Mouse (Mus musculus) limb, embryonic 14.5 days (tissue): Measurements from ENCODE around the gene Slc18a2. TPM values are rescaled to one million over a fixed set of nuclear protein-coding genes. Genes with fewer than 3 reads are reported as not detected.

ENCODE experiments used
- ATAC-seq: fragments of 200-750 bp; cut with Nextera tagmentation; 2 replicates; pipeline ENCODE4 v1.8.0; 2017; ENCODE audit warnings: low read depth, moderate number of reproducible peaks, moderate TSS enrichment; ENCODE audit not compliant: low FRiP score
- DNase-seq: peaks from one replicate; pipeline ENCODE4 v3.0.0-alpha.2; 2015; ENCODE audit warnings: low spot score
- H3K27ac ChIP-seq: fragments of 300-500 bp; sonication (generic); replicated peaks from 2 replicates; pipeline ENCODE4 v1.5.1; 2014; ENCODE audit warnings: low read depth, mild to moderate bottlenecking, low read length, moderate library complexity, mixed read lengths
- H3K27me3 ChIP-seq: fragments of 300-500 bp; sonication (generic); 2 replicates; pipeline ENCODE4 v1.6.1; 2014; ENCODE audit warnings: low read length, mixed read lengths; ENCODE audit not compliant: control insufficient read depth, insufficient read depth
- H3K36me3 ChIP-seq: fragments of 300-500 bp; sonication (generic); 2 replicates; pipeline ENCODE4 v1.6.1; 2014; ENCODE audit warnings: mild to moderate bottlenecking, low read length, moderate library complexity, mixed read lengths; ENCODE audit not compliant: control insufficient read depth, insufficient read depth
- H3K4me1 ChIP-seq: fragments of 300-500 bp; sonication (generic); 2 replicates; pipeline ENCODE4 v1.6.1; 2014; ENCODE audit warnings: antibody characterized with exemption, low read length, mixed read lengths; ENCODE audit not compliant: control insufficient read depth, insufficient read depth
- H3K4me2 ChIP-seq: fragments of 300-500 bp; sonication (generic); replicated peaks from 2 replicates; pipeline ENCODE4 v1.6.1; 2014; ENCODE audit warnings: low read depth, mild to moderate bottlenecking, low read length, moderate library complexity; ENCODE audit not compliant: severe bottlenecking
- H3K4me3 ChIP-seq: fragments of 300-500 bp; sonication (generic); replicated peaks from 2 replicates; pipeline ENCODE4 v1.5.1; 2014; ENCODE audit warnings: low read length
- H3K9ac ChIP-seq: fragments of 300-500 bp; sonication (generic); 2 replicates; pipeline ENCODE4 v1.6.1; 2014; ENCODE audit warnings: mild to moderate bottlenecking, low read depth, low read length, moderate library complexity; ENCODE audit not compliant: severe bottlenecking
- H3K9me3 ChIP-seq: fragments of 300-500 bp; sonication (generic); 2 replicates; pipeline ENCODE4 v1.6.1; 2016; ENCODE audit warnings: low read length; ENCODE audit not compliant: control insufficient read depth
- POLR2A ChIP-seq: fragments of 200-500 bp; IDR thresholded peaks from 2 replicates; pipeline ENCODE4 v1.8.0; 2012; ENCODE audit warnings: inconsistent platforms, mild to moderate bottlenecking, moderate library complexity, borderline replicate concordance; ENCODE audit not compliant: insufficient read depth, insufficient read length; ENCODE audit errors: extremely low read depth
- WGBS: fragments of 180-500 bp; shearing (Covaris S2); extraction: QIAGEN DNeasy Blood & Tissue Kit; methylation state at CpG from one replicate; pipeline ENCODE4 v1.1.7; 2014; 5-methylcytosine and 5-hydroxymethylcytosine counted together
- polyA plus RNA-seq, 2 experiments: library from polyadenylated mRNA; depleted of rRNA in 1 of 2; stranded (reverse) in 1 of 2; unstranded in 1 of 2; fragments of >200 nt; fragmentation: Nextera tagmentation in 1 of 2; extraction: Ambion mirVana in 1 of 2; gene quantifications; 2 replicates each; pipeline versions ENCODE4 v1.2.1 to v1.2.3; 2012 to 2014

Slc18a2 gene
- polyA plus RNA-seq, 2 experiments: 2.6 to 8.2 TPM

DNA sequence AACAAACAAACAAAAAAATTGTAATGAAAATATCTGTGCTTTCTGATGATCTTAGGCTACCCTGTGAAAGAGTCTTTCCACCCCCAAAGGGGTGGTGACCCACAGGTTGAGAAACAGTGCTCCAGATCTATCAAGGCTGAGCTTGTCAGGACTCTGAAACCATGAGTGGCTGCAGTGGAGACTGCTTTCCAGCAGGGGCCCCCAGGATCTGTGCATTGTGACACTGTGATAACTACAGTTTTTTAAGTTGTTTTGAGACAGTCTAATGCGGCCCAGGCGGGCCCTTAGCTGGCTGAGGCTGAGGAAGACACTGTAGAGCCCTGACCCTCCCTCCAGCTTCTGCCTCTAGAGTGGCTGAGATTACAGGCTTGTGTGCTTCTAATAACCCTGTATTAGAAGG is 17.6 kb upstream of the Slc18a2 start:
- Histone ChIP-seq H3K27ac (no peak overlapping the region), H3K4me3 (no peak overlapping the region), H3K36me3 (no peaks in the 10 kb centered on the region), H3K9me3 (no peaks in the 10 kb centered on the region), H3K4me1 (no peaks in the 10 kb centered on the region), H3K27me3 (no peaks in the 10 kb centered on the region), H3K4me2 (no peak overlapping the region), H3K9ac (no peak overlapping the region)
- no peak for DNase-seq
- 77% methylated on average over 2 of the region's 2 CpGs for WGBS
- no peak for ATAC-seq
- no peak for TF ChIP-seq POLR2A

DNA sequence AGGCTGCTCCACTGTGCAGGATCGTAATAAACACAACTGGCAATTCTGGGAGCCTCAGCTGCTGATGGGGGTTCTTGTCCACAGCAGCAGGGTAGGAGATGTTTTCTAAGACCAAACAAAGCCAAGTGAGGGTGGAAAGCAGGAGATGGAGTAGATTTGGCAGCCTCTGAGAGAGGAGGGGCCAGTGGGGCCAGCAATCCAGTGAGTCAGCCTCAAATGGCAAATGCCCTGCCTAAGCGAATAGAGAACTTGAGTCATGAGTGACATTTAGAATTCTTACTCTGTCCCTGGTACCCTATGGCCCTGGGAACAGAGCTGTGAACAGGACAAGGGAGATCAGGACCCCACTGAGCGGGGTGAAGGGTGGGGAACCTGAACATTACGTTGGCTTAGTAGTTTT is 12.6 kb upstream of the Slc18a2 start:
- WGBS: 80% methylated on average over 4 of the region's 4 CpGs
- H3K9ac ChIP-seq: no peak overlapping the region
- no peaks in the 10 kb centered on the region for H3K9me3 ChIP-seq
- ATAC-seq: no peak
- H3K4me2 ChIP-seq: no peak overlapping the region
- no peak overlapping the region for H3K4me3 ChIP-seq
- no peaks in the 10 kb centered on the region for H3K27me3 ChIP-seq
- no peaks in the 10 kb centered on the region for H3K4me1 ChIP-seq
- DNase-seq: no peak
- TF ChIP-seq POLR2A: no peak
- H3K36me3 ChIP-seq: no peaks in the 10 kb centered on the region
- H3K27ac ChIP-seq: no peak overlapping the region

DNA sequence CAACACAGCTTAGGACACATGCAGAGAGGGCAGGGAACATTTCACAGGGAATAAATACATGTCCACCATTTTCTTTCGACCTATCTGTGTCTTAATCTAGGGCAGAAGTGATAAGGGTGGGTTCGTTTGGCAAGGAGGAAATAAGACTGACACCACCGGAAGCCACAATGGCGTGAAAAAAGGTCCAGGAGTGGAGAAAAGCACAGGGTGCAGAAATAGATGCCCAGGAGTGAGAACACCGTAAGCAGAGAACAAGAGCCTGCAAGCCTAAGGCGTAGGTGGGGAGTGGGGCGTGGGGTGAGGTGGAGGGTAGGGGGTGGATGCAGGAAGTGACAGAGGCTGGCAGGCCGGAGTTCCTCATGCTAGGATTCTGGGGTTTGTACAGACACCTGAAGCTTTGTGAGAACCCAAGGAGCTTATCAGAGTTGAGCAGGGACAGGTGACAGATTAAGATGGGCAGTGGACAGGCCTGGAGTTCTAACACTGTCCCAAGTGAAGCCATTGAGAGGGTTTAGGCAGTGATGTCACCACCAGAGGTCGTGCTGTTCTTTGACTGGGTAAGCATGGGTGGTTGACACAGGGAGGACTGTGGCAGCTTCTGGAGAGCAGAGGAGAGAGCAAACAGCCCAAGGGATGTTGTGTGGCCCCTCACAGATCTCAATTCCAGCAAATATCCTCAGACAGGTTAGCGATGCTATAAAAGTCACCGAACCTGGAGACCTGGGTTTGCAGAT is 12.0 kb upstream of the Slc18a2 start:
- Histone ChIP-seq H3K4me3 (no peak overlapping the region), H3K9me3 (no peaks in the 10 kb centered on the region), H3K4me1 (no peaks in the 10 kb centered on the region), H3K9ac (no peak overlapping the region), H3K4me2 (no peak overlapping the region), H3K27ac (no peak overlapping the region), H3K27me3 (no peaks in the 10 kb centered on the region), H3K36me3 (no peaks in the 10 kb centered on the region)
- ATAC-seq: no peak
- TF ChIP-seq POLR2A: no peak
- WGBS: 67% methylated on average over 11 of the region's 11 CpGs
- DNase-seq: no peak

DNA sequence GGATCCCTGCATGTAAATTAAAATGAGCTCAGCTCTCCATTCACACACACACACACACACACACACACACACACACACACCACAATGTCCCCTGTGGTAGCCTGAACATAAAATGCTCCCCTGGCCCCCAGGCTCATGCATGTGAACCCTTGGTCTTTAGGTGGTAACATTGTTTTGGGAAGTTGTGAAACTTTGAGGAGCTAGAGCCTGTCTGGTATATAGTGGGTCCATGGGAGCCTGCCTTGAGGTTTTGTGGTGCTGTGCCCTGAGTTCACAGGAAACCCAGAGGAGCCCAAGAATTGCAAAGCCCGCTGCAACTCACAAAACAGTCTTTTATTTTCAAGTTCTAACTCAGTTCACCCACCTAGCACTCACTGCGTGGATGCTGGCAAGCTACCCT is 8.0 kb upstream of the Slc18a2 start:
- Histone ChIP-seq H3K9ac (no peak overlapping the region), H3K4me1 (no peaks in the 10 kb centered on the region), H3K4me2 (no peak overlapping the region), H3K4me3 (no peak overlapping the region), H3K27me3 (no peaks in the 10 kb centered on the region), H3K27ac (no peak overlapping the region), H3K36me3 (no peaks in the 10 kb centered on the region), H3K9me3 (peaks cover 5% of the 10 kb centered on the region; the same call in 1 of the 2 replicates)
- ATAC-seq (no peak), DNase-seq (no peak)
- no peak for TF ChIP-seq POLR2A
- 55% methylated on average over 2 of the region's 2 CpGs for WGBS

DNA sequence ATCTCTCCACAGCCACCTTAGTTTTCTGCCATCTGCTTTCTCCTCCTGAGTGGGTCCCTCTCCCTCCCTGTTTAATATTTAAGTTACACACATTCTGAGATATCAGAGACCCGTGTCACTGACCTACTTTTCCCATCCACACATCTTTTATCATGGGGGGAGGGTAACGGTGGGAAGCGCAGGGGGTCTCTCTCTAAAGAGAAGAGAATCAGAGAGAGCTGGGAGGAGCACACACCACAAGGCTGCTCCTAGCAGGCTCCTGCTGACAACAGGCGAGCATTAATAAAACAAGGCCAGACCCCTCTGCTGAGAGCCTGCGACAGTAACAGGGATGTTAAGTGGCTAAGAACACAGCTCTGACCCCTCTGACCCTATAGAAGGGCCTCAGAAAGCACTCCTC is 1.1 kb upstream of the Slc18a2 start:
- H3K36me3 ChIP-seq: no peaks in the 10 kb centered on the region
- H3K27ac ChIP-seq: no peak overlapping the region
- 0 out of 2 replicates have a peak, but pooled peaks cover 5% of the 10 kb centered on the region for H3K4me1 ChIP-seq
- TF ChIP-seq POLR2A: no peak
- no peak overlapping the region for H3K4me2 ChIP-seq
- no peak overlapping the region for H3K4me3 ChIP-seq
- 27% methylated on average over 5 of the region's 5 CpGs for WGBS
- no peak for ATAC-seq
- H3K27me3 ChIP-seq: peaks cover 15% of the 10 kb centered on the region
- no peak overlapping the region for H3K9ac ChIP-seq
- H3K9me3 ChIP-seq: peaks cover 5% of the 10 kb centered on the region; the same call in 1 of the 2 replicates
- no peak for DNase-seq
